Mouse (Mus musculus) heart, embryonic 16.5 days (tissue): ENCODE results near the gene Sh2b1. TPM values are rescaled to one million over a fixed set of nuclear protein-coding genes. Genes with fewer than 3 reads are reported as not detected.
A peak's percentile ranks its signal among the peaks of the same experiment; 100 is the strongest.

Experiments used
- ATAC-seq: fragments of 200-750 bp; cut with Nextera tagmentation; replicated peaks from 2 replicates; pipeline ENCODE4 v1.8.0; 2017; ENCODE audit warnings: moderate number of reproducible peaks; ENCODE audit not compliant: insufficient read depth, low FRiP score; ENCODE audit errors: extremely low read depth
- H3K27ac ChIP-seq: fragments of 300-500 bp; sonication (generic); 2 replicates; pipeline ENCODE4 v1.5.1; 2014; ENCODE audit warnings: mild to moderate bottlenecking, low read length, control low read depth, moderate library complexity
- H3K27me3 ChIP-seq: fragments of 300-500 bp; sonication (generic); 2 replicates; pipeline ENCODE4 v1.6.1; 2014; ENCODE audit warnings: low read length, mixed read lengths; ENCODE audit not compliant: control insufficient read depth, insufficient read depth
- H3K36me3 ChIP-seq: fragments of 300-500 bp; sonication (generic); 2 replicates; pipeline ENCODE4 v1.6.1; 2014; ENCODE audit not compliant: control insufficient read depth, insufficient read depth
- H3K4me1 ChIP-seq: fragments of 300-500 bp; sonication (generic); 2 replicates; pipeline ENCODE4 v1.6.1; 2014; ENCODE audit warnings: low read length, mixed read lengths; ENCODE audit not compliant: control insufficient read depth, insufficient read depth
- H3K4me2 ChIP-seq: fragments of 300-500 bp; sonication (generic); 2 replicates; pipeline ENCODE4 v1.6.1; 2014; ENCODE audit warnings: low read depth, mild to moderate bottlenecking, control low read depth, low read length
- H3K4me3 ChIP-seq: fragments of 300-500 bp; sonication (generic); 2 replicates; pipeline ENCODE4 v1.5.1; 2014; ENCODE audit warnings: mild to moderate bottlenecking, control low read depth, low read length
- H3K9ac ChIP-seq: fragments of 300-500 bp; sonication (generic); 2 replicates; pipeline ENCODE4 v1.6.1; 2014; ENCODE audit warnings: low read length, control low read depth
- H3K9me3 ChIP-seq: fragments of 300-500 bp; sonication (generic); replicated peaks from 2 replicates; pipeline ENCODE4 v1.6.1; 2016; ENCODE audit warnings: low read length; ENCODE audit not compliant: control insufficient read depth
- WGBS: fragments of 180-500 bp; shearing (Covaris S2); extraction: QIAGEN DNeasy Blood & Tissue Kit; methylation state at CpG from one replicate; pipeline ENCODE4 v1.1.7; 2014; 5-methylcytosine and 5-hydroxymethylcytosine counted together
- polyA plus RNA-seq: library from polyadenylated mRNA; unstranded; fragments of >200 nt; fragmentation: Nextera tagmentation; extraction: Ambion mirVana; gene quantifications from 2 replicates; pipeline ENCODE4 v1.2.1, GENCODE M21; 2015

The Sh2b1 gene
- 44.3 and 46.0 TPM in 2 replicates for polyA plus RNA-seq

DNA sequence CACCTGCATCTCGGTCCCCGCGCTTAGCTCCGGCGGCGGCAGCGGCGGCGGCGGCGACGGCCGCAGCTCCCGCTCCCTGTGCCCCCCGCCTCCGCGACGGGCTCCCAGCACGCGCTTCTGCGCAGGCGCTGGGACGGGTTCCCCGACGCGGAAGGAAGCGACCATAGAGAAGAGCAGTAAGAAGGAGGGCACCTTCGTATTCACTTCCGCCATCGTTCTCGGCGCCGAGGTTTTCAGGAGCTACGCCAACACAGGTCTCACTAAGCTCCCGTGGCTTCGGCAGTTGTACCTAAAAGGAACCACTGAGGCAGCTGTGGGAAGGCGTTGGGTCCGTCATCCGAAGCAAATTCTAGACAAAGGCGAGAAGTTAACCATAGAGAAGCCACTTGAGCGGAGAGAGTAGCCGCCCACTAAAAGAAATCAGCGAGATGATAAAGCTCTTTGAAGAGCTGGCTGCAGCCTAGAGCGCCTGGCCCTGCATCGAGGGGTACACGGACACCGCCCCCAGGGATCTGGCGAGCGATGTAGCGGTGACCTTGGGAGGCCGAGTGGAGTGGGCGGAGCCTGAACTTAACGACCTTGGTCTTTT lies at the start of gene Sh2b1:
Sh2b1 (minus strand) TSS at position 432 of the 589 bp plus-strand sequence.
- Histone ChIP-seq H3K9me3 (no peaks in the 10 kb centered on the region), H3K27ac (peak within 1 kb of the TSS; percentile 99), H3K9ac (peak within 1 kb of the TSS; percentile 100), H3K4me1 (peaks cover 13% of the 10 kb centered on the region), H3K4me2 (peak within 1 kb of the TSS; percentile 95), H3K36me3 (peaks cover 20% of the 10 kb centered on the region), H3K4me3 (peak within 1 kb of the TSS; percentile 97), H3K27me3 (no peaks in the 10 kb centered on the region)
- under 1% methylated on average over 53 of the region's 53 CpGs for WGBS
- peak; percentile 93 for ATAC-seq

DNA sequence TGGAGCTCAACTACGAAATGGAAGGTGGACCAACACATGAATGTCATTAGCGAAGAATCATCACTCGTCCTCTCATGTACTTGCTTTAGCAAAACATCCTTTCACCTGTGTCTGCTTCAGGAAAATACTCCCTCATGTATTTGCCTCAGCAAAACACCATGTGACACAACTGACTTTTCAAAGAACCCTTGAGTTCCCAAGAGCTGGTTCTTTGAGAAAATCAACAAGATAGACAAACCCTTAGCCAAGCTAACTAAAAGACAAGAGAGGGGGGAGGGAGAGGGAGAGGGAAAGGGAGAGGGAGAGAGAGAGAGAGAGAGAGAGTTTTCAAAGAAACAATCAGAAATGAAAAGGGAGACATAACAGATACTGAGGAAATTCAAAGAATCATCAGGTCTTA lies 48.1 kb upstream of the Sh2b1 start:
- WGBS: 70% methylated on average over 3 of the region's 3 CpGs
- ATAC-seq: no peak

DNA sequence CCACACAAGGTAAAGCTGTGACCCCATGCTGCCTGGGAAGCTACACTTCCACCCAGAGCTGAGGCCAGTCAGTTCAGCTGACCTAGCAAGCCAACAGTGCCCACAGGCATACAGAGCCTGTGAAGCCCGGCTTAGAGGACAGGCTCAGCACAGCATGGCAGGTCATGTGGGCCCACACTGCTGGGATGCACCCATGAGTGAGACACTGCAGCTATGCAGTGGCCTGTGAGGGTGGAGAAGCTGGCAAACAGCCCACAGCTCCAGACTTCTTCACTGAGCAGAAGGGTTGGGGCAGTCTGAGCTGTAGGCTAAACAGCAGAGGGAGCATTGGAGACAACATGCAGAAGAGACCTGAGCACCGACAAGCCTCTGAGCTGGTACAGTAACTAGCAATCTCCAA lies 44.3 kb upstream of the Sh2b1 start:
- H3K4me3 ChIP-seq: no peak overlapping the region
- H3K4me2 ChIP-seq: no peak overlapping the region
- no peak overlapping the region for H3K9ac ChIP-seq
- H3K36me3 ChIP-seq: no peaks in the 10 kb centered on the region
- H3K9me3 ChIP-seq: no peaks in the 10 kb centered on the region
- H3K27ac ChIP-seq: no peak overlapping the region
- ATAC-seq: no peak
- no peaks in the 10 kb centered on the region for H3K4me1 ChIP-seq
- 45% methylated on average over 2 of the region's 2 CpGs for WGBS
- no peaks in the 10 kb centered on the region for H3K27me3 ChIP-seq

More for the DNA sequence above, 48.1 kb upstream of the Sh2b1 start:
- no peak overlapping the region for H3K9ac ChIP-seq
- H3K4me3 ChIP-seq: no peak overlapping the region
- H3K27me3 ChIP-seq: no peaks in the 10 kb centered on the region
- no peaks in the 10 kb centered on the region for H3K36me3 ChIP-seq
- no peaks in the 10 kb centered on the region for H3K9me3 ChIP-seq
- no peak overlapping the region for H3K27ac ChIP-seq
- H3K4me2 ChIP-seq: no peak overlapping the region
- H3K4me1 ChIP-seq: no peaks in the 10 kb centered on the region

DNA sequence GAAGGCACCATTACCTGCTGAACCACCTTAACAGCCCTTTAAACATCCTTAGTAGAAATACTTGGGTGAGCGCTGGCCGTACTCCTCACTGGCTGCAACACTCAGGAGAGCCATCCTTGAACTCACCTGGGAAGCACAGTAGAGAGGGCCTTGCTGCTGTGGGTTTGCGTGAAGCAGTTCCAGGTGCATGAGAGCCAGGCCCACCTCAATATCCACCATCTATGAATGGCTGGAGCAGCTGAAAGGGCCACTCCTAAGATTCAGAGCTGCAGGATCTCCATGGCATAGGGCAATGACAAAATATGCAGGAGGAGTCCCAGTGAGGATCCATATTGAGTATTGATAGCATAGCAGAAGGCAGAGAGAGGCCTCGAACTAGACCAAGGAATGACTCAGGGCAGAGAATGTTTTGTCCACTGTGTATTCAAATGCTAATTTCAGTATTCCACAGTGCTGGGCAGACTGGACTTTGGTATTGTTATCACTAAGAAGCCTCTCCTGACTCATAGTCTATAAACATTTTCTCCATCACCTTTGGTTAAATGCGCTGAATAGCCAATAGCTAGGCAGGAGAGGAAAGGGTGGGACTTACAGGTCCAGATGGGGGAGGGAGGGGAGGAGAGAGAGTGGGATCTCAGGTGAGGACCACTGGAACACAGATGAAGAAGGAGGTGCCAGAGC lies 43.2 kb upstream of the Sh2b1 start:
- Histone ChIP-seq H3K27ac (no peak overlapping the region), H3K36me3 (no peaks in the 10 kb centered on the region), H3K9ac (no peak overlapping the region), H3K4me2 (no peak overlapping the region), H3K9me3 (no peaks in the 10 kb centered on the region), H3K4me1 (no peaks in the 10 kb centered on the region), H3K27me3 (no peaks in the 10 kb centered on the region), H3K4me3 (no peak overlapping the region)
- WGBS: 83% methylated on average over 5 of the region's 5 CpGs
- ATAC-seq: no peak

DNA sequence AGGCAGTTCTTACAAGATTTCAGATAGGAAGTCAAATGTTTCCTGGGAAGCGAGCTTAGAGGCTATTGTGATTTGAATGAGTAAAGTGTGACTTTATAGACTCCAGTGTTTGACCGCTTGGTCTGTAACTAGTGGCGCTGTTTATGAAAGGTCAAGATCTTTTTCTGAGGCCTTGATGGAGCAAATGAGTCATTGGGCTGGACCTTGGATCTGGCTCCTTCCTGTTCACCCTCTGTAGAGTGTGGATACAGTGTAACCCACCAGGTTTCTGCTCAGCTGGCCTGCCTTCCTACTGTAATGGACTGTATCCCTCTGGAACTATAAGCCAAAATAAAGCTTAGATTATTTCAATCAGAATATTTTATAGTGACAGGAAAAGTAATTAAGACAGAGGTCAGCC lies 36.1 kb upstream of the Sh2b1 start:
- Histone ChIP-seq H3K9me3 (no peaks in the 10 kb centered on the region), H3K4me1 (no peaks in the 10 kb centered on the region), H3K4me3 (no peak overlapping the region), H3K27ac (no peak overlapping the region), H3K27me3 (no peaks in the 10 kb centered on the region), H3K9ac (no peak overlapping the region), H3K36me3 (no peaks in the 10 kb centered on the region), H3K4me2 (no peak overlapping the region)
- 65% methylated on average over 3 of the region's 3 CpGs for WGBS
- ATAC-seq: no peak

DNA sequence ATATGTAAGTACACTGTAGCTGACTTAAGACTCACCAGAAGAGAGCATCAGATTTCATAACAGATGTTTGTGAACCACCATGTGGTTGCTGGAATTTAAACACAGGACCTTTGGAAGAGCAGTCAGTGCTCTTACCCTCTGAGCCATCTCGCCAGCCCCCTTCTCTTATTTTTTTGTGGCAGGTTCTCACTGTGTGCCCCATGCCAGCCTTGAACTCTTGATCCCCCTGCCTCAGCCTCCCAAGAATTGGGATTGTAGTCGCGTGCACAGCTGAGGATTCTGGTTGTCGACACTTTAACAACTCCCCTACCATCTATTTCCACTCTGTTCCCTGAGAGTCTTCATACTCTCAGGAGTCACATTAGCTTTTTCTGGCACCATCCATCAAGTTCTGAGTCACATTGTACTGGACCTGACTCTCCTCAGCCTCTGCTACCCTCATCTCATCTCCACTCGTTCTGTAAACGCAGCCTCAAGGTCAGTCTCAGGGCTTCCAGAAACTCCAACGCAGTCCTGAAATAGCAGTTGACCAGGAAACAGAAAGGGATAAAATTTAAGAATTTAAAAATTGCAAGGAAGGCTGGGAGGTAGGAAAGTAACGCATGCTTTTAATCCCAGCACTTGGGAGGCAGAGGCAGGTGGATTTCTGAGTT lies 32.0 kb upstream of the Sh2b1 start:
- H3K4me2 ChIP-seq: no peak overlapping the region
- H3K36me3 ChIP-seq: no peaks in the 10 kb centered on the region
- no peaks in the 10 kb centered on the region for H3K27me3 ChIP-seq
- no peak for ATAC-seq
- H3K27ac ChIP-seq: no peak overlapping the region
- WGBS: 71% methylated on average over 8 of the region's 8 CpGs
- no peak overlapping the region for H3K9ac ChIP-seq
- no peak overlapping the region for H3K4me3 ChIP-seq
- H3K4me1 ChIP-seq: peaks cover 6% of the 10 kb centered on the region; the same call in 1 of the 2 replicates
- no peaks in the 10 kb centered on the region for H3K9me3 ChIP-seq

DNA sequence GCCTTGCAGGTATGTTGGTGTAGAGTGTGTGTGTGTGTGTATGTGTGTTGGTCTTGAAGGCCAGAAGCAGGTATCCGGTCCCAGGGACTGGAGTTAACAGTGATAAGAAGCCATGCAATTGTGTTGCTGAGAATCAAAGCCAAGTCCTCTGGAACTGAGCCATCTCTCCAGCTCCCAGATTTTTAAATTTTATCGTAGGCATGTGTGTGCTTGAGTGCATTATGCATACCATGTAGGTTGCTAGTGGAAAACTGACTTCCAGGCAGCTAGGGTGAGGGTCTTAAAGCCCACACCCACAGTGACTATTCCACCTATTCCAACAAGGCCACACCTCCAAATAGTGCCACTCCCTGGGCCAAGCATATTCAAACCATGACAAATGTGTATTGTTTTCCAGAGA lies 29.7 kb upstream of the Sh2b1 start:
- 45% methylated on average over 2 of the region's 2 CpGs for whole genome bisulfite sequencing
- peaks cover 10% of the 10 kb centered on the region for H3K4me1 ChIP-seq

DNA sequence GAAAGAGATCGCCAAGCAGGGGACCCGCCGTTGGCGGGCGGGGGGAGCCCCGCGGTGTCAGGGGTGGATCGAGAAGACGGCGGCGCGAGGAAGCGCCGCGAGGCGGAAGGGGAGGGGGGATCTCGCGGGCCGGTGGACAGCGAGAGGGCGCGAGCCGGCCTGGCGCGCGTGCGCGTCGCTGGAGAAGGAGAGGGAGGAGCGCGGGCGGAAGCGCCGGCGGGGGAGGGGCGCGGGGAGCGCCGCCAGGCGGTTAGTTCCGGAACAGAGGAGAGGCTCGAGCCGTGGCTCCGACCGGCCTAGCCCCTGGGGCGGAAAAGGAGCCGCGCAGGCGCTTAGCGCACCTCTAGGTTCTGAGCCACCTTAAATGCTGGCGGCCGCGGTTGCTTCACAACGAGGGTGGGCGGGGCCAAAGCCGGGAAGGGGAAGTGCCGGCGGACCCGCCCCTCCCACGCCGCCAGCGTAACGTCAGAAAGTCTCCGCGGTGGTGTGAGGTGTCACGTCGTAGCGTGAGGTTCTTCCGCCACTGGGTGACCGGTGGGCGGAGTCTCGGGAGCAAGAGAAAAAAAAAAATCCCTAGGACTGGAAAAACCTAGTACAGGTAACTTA lies 28.2 kb upstream of the Sh2b1 start, which contains the start of gene Atxn2l:
Atxn2l (minus strand) TSS at position 165 of the 606 bp plus-strand sequence.
- Histone ChIP-seq H3K4me1 (peaks cover 10% of the 10 kb centered on the region), H3K9me3 (no peaks in the 10 kb centered on the region), H3K27ac (peak within 1 kb of the TSS; percentile 99), H3K4me3 (peak within 1 kb of the TSS; percentile 84), H3K4me2 (peak within 1 kb of the TSS; percentile 81), H3K9ac (peak within 1 kb of the TSS; percentile 99), H3K27me3 (no peaks in the 10 kb centered on the region), H3K36me3 (peaks cover 27% of the 10 kb centered on the region)
- ATAC-seq: peak; percentile 88
- WGBS: under 1% methylated on average over 67 of the region's 72 CpGs

More for the DNA sequence above, 29.7 kb upstream of the Sh2b1 start:
- Histone ChIP-seq H3K4me3 (no peak overlapping the region), H3K27ac (no peak overlapping the region), H3K9me3 (no peaks in the 10 kb centered on the region), H3K36me3 (peaks cover 13% of the 10 kb centered on the region), H3K27me3 (no peaks in the 10 kb centered on the region), H3K4me2 (no peak overlapping the region), H3K9ac (no peak overlapping the region)
- ATAC-seq: no peak
